Mouse (Mus musculus) thymus, postnatal 36 days (tissue): ENCODE results near the gene Lhfp.
"Not testable (repeated sequence)": the region's sequence is repeated elsewhere in the genome, so short reads cannot be mapped to it uniquely, and the experiment has no call there.

Source experiments
- DNase-seq, 2 experiments: peaks; one replicate each; pipeline ENCODE4 v3.0.0; 2022; ENCODE audit warnings: mixed read lengths in 2 of 2

Gene Lhfp

DNA sequence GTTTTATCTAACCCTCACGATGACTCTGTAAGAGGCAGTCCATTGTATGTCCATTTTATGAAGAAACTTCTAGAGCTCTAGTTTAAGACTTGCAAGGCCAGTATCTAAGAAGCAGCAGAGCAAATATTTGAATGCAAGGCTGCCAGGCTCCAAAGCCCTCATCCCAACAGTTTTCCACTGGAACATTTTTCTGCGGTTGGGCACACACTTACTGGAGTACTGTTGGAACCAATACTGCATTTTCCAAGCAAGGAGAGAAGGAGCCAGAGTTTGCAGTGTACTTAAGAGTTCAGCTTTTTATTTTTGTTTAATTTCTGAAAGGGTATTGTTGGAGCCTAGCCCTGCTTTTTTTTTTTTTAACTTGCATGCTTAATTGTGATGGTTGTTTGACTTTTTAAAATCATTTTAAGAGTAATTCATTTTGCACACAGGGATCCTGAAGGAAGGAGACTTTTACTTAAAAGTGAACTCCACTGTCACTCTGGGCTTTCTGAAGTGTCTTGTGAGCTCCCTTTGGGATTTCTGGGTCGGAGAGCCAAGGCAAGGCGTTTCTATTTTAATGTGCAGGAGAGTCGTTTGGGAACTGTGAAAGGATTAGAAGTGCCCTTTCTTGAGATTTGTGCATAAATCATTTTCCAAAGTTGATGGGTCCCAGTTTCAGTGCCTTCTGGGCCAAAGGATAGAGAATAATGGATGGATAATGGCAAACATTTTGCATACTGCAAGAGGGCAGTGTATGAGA lies 180.4 kb downstream of the Lhfp start:
- no peak for DNase-seq

DNA sequence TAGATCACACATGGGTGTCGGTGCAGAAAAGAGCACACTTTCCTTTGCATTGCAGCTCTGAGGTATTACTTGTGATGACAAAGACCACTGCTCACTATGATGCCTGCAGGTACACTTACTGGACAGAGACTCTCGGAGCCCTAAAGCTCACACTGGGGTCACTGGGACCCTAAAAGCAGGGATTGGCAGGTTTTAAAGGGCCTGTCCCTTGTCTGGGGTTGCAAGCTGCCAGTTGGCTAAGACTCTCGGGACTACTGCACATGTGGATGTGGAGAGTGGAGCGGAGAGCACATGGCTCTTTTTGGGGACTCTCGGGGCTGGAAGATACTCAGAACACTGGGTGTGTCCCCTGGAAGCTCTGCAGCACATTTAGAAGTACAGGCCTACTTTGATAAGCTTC lies 182.8 kb downstream of the Lhfp start:
- DNase-seq, result no peak

DNA sequence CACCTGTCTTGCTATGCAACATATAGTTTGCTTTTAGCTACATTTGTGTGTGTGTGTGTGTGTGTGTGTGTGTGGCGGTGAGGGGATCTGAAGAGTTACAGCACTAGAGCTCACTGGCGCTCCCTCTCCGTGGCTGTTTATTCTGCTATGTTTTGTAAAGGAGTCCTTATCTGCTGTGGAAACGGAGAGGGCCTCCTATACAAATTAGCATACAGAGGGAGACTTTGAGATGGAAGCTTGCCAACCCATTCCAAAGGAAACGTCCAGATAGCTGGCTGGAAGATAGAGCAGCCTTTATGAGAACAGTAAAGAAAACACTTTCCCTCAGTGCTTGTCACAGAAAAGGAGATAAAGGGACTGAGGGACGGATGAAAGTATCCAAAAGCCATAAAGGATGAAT lies 184.4 kb downstream of the Lhfp start:
- DNase-seq, result no peak

DNA sequence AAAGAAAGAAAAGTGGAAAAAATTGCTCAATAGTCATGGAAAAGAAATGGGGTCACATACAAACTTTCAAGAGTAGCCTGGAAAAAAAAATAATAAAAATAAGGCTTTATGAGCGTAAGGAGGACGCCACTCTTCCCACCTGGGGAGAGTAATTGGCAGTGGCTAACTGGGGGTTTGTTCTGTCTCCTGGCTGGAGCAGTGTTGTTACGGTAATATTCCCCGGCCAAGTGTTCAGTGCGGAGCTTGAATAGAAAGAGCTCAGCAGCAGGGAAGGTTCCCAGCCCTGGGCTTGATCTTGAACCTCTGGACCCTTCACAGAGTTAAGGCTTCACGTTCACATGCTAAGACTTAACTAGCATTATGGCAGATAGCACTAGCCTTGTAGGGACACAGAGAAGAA lies 184.9 kb downstream of the Lhfp start:
- no peak for DNase-seq

DNA sequence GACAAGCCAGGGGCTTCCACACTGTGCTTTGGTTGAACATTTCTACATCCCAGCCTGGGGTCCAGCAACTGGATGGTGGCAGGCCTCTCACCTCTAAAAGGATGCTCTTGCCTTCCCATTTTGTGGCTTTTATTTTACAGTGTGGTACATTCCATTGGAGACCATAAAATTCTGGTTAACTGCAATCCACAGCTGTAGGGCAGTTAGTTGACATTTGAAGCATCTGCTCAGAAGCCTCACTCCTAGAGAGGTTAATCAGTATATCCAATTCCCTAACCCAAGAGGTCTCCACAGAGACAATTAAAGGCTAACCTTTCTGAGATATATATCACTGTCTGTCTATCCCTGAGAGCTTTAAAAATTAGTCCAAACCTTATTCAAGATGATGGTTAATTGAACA lies 186.5 kb downstream of the Lhfp start:
- DNase-seq, result no peak

DNA sequence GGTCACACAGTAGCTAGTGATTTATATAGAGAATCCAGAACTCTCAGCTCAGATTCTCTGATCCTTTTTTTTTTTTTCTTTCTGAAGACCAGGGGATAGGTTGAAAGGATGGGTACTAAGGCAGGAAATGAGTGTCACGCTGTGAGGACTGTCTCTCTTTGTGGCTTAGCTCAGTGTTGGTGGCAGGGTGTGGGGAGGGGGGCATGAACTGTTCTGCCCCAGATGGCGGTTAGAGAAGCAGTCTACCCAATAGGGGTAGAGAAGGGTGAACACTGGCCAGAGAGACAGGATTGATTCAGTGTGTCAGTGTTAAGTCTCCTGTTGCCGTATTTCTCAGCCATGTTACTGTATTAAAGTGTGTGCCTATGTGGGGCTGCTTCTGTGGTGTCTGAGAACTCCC lies 189.2 kb downstream of the Lhfp start:
- DNase-seq, result no peak

DNA sequence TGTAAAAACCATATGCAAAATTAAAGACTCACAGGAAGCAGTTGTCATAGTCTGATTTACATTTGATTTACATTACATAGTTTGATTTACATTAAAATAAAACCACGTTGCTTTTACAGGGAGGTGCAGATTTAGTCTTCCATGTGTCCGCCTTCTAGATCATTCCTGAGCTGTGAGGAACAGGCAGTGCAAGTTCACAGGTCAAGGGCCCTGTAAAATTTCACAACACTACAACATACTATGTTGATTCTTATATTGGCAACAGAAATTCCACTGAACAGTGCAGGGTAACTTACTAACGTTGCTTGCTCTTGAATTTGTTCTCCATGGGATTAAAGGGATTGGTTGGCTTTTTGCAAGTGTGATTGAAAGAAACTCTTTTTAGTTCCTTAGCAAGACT lies 189.8 kb downstream of the Lhfp start:
- DNase-seq, result no peak

DNA sequence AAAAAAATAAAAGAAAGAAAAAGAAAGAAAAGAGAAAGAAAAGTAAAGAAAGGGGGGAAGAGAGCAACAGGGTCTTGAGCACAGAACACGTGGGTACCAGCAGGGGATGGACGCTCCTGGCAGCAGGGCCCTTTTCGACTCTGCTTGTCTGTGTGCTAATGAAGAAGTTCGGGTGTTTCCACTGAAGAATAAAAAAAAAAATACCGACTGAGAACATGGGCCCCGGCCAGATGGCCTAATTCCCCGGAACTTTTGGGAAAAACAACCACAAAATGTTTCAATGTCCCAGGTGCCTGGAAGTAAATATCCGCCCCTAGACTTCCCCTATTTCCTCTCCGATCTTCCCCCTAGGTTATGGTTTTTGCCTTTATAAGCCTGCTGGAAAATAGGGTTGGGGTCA lies 191.1 kb downstream of the Lhfp start:
- not testable (repeated sequence) for DNase-seq

DNA sequence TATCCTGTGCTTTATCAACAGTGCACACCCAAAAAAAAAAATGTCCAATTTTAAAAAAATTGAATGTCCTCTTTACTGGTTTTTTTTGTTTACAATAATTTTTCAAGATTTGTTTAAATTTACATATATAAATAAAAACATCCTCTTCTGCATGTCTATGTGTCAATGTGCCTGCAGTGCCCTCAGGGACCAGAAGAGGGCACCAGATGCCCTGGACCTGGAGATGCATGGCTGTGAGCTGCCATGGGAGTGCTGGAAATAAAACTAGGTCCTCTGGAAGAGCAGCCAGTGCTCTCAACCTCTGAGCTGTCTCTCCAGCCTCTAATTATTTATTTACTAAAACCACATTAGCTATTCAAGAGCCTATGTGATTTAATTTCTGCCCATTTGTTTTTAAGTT lies 193.4 kb downstream of the Lhfp start:
- DNase-seq, result peak in 1 of 2 experiments; percentile 8

DNA sequence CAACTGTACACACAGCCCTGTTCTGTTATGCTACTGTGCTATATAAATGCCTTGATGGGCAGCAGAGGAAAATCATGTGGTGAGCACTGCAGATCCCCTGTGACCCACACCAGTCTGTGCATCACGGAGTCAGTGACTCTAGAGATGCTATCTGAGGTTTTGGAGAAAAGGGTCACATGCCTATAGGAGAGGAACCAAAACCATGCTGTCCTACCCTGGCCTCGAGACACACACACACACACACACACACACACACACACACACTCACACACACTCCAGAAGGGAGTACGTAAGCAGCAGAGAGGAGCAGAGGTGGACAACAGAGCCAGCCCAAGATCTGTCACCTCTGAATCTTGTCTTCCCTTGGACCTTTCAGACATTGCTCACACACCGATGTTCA lies 195.1 kb downstream of the Lhfp start:
- no peak for DNase-seq

DNA sequence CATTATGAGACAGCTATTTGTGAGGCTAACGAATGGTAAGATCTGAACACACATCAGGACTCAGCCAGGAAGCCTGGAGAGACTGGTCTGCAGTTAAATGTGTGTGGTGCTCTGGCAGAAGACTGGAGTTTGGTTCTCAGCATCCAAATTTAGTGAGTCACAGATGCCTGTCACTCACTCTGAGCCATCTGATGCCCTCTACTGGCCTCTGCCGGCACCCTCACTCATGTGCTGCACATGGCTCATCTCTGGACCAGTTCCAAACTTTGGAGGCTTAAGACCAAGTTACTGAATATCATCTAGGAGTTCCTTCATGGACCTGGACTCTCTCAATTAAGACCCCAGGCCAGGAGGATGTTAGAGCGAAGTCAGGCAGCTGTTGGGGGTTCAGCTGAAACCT lies 198.8 kb downstream of the Lhfp start:
- no peak for DNase-seq

DNA sequence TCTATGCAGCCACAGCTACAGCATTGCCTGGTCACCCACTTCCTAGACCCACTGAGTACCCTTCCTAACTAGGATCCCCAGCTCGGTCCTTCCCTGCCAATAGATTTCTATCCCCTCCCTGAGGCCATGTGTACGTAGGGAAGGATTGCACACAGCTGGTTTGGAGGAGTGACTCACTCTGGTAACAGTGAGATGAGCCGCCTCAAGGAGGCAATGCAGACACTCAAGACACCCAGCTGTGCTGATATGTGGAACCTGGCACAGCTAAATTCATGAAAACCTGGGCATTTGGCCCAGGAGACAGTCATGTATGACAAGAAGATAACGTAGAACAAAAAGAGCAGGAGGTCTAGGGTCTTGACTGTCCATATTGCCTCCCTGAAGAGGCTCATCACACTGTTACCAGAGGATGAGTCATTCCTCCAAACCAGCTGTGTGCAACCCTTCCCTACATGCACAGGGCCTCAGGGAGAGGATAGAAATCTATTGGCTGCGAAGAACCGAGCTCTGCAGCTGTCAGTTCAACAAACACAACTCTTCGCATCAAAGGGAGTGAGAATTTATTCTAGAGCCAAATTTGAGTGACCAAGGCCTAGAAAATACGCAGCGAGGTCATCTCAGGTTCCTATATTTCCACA lies 204.4 kb downstream of the Lhfp start:
- no peak for DNase-seq

DNA sequence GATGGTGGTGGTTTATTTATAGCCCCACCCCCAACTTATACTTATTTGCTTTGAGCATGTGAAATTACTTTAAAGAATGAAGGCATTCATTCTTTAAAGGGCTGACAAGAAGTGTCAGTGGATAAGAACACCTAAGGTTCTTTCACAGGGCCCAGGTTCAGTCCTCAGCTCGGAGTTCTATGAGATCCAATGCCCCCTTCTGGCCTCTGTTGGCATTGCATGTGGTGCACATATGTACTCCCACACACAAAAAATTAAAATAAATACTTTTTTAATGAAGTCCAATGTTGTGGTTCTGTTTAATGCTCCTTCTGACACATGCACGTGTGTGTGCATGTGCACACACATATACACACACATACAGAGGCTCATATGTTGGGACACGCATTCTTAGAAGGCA lies 205.8 kb downstream of the Lhfp start:
- peak; percentile 10 to 26 for DNase-seq

DNA sequence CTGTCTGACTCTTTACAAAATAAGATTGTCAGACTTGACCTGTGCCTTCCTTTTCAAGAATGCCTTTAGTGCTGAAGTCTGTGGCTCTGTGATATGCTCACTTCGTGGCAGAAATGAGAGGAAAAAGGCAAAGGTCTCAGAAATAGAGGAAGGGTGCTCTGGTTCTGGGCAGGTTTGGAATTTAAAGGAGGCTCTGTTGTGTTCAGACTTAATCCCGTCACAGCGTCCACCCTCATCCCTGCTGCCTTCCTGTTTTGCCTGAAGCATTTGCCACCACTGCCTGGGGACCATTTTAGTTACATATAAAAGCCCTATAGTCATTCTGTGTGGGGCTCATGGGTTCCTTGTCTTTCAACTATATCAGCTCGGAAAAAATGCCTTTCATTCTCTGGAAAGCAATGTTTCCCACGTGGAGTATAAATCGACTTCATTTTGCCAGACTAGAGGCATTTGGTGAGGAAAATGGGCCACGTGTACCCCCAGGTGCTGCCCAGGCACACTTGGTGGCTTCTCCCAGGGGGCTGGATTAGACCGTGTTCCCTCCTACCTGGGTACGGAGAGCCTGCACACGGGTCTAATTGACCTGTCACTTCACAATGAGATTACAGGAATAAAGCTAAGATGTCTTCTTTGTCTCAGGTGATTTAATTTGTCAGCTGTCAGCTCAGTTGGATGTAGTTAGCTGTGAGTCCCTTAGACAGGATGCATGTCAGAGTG lies 207.0 kb downstream of the Lhfp start:
- DNase-seq, result no peak

DNA sequence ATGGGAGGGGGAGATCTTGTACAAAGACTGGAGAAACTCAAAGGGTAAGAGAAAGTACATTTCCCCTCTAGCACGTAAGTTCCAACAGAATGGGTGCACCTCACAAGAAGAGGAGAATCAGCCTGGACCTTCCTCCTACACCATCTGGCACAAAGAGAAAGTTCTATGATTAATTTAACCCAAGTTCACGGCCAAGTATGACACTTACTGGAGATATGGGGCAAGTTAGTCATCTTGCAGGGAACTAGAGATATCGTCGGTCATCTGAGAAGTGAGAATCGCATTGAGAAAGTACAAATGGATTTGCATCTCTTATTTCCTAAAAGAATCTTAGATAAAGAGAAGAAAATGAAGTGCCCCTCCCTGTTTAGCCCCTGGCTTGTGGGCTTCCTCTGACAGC lies 211.2 kb downstream of the Lhfp start:
- no peak for DNase-seq

DNA sequence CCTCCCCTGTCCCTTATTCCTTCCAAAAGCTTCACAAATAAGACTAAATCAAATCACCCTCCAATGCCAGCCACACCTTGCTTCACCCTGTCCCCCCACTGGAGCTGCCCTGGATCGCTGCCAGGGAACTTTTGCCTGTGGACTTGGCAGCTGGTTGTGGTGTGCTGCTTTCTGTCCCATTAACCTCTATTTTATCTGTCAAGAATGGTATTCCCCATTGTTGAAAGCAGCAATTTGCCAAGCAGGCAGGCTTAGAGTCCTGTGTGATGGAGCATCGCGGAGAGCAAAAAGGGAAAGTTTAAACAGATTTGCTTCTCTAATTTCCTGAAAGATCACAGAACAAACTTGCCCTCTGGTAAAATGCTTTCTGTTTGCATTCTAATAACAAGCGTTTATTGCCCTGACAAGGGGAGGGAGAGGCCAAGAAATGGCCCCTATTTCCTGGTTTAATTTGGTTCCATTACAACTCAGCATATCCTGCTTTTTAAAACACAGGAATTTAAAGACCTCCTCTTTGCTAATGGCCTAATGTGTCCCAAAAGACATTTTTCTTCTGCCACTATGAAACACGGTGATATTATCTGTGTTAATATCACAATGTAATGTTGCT lies 212.0 kb downstream of the Lhfp start:
- no peak for DNase-seq

DNA sequence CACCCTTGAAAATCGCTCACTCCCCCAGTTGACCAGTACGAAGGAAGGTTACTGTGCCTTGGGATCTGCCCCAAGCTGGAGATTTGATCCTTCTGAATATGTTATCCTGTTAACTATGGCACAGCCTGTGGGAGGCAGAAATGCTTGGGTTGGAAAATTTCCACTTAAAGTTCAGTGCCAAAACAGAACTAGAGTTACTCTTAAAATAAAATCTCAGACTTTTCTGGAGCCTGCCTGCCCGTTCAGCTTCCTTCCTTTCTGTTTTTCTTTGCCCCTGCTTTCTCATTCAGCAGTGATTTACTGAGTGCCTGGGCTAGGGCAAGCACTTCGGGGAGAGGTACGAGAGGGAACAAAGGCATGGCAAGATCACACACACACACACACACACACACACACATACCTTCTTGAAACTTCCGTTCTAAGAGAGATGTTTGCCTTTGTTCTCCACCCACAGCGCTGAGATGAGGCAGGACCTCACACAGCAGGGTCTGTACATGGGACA lies 217.4 kb downstream of the Lhfp start:
- no peak for DNase-seq

DNA sequence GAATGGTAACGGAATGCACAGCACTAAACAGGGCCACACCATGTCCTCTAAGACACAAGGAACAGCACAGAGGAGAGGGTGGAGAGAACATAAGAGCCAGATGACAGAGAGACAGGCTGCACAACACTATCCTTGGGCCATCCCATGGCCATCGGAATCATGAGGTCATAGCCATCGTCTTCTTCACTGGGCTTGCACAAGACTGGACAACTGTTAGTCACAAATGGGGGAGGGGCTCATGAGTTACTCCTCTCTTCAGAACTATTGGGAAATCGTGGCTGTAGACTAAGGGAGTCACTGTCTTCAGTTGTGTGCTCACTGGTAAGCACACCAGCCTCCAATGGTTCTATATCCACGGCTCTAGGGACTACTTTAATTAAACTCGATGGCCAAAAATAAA lies 224.8 kb downstream of the Lhfp start:
- no peak for DNase-seq

DNA sequence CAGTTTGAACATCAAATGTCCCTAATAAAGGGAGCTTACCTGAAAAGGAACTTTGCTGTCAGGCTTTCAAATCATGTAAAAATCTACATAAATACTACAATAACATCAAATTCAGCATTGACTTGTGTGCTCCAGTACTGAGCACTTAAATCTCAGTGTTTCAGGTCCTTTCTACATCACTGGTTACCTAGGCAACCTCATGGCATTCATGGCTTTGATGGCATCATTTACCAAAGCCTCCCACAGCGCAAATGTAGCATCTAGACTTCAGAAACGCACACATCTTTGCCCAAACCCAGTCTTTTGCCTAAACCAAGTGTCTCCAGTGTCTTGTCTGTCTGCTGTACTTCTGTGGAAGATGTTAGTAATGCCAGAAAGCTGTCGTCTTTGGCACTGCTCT lies 225.7 kb downstream of the Lhfp start:
- DNase-seq, result no peak

DNA sequence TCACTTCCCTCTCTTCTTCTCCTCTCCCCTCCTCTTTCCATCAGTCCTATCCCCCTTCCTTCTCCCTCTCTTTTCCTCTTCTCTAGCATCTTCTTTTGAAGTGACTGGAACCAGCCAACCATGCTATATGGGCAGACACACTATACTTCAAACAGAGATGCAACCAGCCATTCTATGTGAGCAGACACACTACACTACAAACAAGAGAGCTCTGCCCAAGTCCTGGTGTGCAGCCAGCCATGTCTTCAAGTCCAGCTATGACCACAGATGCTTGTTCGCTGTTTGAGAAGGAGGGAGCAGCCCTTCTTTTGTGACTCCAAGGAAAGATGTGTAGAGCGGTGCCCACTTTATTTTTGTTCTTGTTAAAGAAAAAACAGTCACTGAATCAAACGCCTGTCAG lies 231.9 kb downstream of the Lhfp start:
- DNase-seq, result no peak

DNA sequence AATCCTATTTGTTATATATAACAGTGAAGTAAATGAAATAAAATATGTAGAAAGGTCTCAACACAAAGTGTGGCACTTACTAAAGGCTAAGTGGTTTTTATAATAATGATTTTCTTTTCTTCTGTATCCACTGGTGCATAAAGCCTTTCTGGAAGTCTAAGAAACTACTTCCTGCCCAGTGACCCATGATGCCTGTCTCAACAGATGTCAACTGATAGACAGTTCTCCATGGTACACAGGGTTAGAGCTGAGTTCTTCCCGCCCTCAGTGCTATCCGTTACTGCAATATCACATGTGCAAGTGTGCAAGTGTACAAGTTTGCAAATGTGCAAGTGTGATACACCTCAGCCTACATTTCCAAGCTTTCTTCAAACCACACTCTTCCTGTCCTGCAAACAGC lies 236.7 kb downstream of the Lhfp start:
- DNase-seq, result no peak

DNA sequence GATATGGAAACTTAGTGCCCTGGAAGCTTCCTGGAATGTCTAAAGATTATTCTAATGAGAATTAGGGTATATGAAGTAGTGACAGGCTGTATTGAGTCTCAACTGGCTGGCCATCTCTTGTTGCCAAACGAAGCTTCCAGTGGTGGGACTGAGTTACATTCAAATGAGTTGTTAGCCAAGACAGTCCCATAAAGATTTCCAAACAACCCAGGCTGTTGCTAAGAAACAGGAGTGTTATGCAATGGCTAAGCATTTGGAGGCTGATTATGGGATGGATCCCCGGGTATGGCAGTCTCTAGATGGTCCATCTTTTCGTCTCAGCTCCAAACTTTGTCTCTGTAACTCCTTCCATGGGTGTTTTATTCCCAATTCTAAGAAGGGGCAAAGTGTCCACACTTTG lies 240.7 kb downstream of the Lhfp start:
- not testable (repeated sequence) for DNase-seq

DNA sequence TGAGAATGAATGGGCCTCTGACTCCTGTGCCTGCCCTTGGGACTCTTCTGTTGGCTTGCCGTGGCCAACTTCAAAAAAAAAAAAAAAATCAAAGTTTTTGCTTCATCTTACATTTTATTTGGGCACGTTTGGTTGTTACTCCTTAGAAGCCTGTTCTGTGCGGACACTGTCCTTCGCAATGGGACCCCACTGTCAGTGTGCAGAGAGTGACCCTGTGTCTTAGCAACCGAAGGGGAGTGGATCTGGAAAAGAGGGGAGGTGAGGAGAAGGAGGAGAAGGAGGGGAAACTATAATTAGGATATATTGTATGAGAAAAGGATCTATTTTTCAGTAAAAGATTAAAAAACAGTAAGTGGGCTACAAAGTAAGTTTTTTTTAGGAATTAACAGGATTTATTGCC lies 242.7 kb downstream of the Lhfp start:
- DNase-seq, result no peak
